Mouse (Mus musculus) liver, embryonic 14.5 days (tissue): ENCODE data around the gene Bcl7c. TPM values are rescaled to one million over a fixed set of nuclear protein-coding genes. Genes with fewer than 3 reads are reported as not detected.

Experiments
- ATAC-seq: fragments of 200-750 bp; cut with Nextera tagmentation; 2 replicates; pipeline ENCODE4 v1.8.0; 2017; ENCODE audit warnings: moderate number of reproducible peaks, mild to moderate bottlenecking, moderate library complexity; ENCODE audit not compliant: insufficient read depth
- DNase-seq, 3 experiments: peaks; one replicate each; pipeline ENCODE4 v3.0.0-alpha.2; 2012 to 2013; ENCODE audit warnings: low read depth in 3 of 3, low spot score in 3 of 3
- H3K27ac ChIP-seq: fragments of 300-500 bp; sonication (generic); 2 replicates; pipeline ENCODE4 v1.5.1; 2014; ENCODE audit warnings: moderate library complexity, mild to moderate bottlenecking, control low read depth, inconsistent platforms
- H3K27me3 ChIP-seq: fragments of 300-500 bp; sonication (generic); 2 replicates; pipeline ENCODE4 v1.6.1; 2014; ENCODE audit warnings: mild to moderate bottlenecking, low read length, moderate library complexity; ENCODE audit not compliant: control insufficient read depth, insufficient read depth
- H3K36me3 ChIP-seq: fragments of 300-500 bp; sonication (generic); replicated peaks from 2 replicates; pipeline ENCODE4 v1.6.1; 2014; ENCODE audit warnings: low read depth; ENCODE audit not compliant: control insufficient read depth, insufficient read depth
- H3K4me1 ChIP-seq, 2 experiments: fragments of 200-500 bp in 1 of 2; fragments of 300-500 bp in 1 of 2; sonication (generic) in 1 of 2; replicated peaks; 2 replicates each; pipeline ENCODE4 v1.6.1; 2012 to 2014; ENCODE audit warnings: antibody characterized with exemption in 1 of 2, inconsistent platforms in 1 of 2, low read length in 1 of 2; ENCODE audit not compliant: control insufficient read depth in 2 of 2, insufficient read depth in 2 of 2
- H3K4me2 ChIP-seq: fragments of 300-500 bp; sonication (generic); 2 replicates; pipeline ENCODE4 v1.6.1; 2014; ENCODE audit warnings: low read depth, mild to moderate bottlenecking, control low read depth, moderate library complexity
- H3K4me3 ChIP-seq, 2 experiments: fragments of 200-500 bp in 1 of 2; fragments of 300-500 bp in 1 of 2; sonication (generic) in 1 of 2; 2 replicates each; pipeline ENCODE4 v1.5.1; 2012 to 2014; ENCODE audit warnings: low read depth in 2 of 2, low read length in 2 of 2, mild to moderate bottlenecking in 2 of 2, control low read depth in 1 of 2, inconsistent platforms in 1 of 2, moderate library complexity in 1 of 2; ENCODE audit not compliant: insufficient read depth in 1 of 2
- H3K9ac ChIP-seq: fragments of 300-500 bp; sonication (generic); replicated peaks from 2 replicates; pipeline ENCODE4 v1.6.1; 2014; ENCODE audit warnings: mild to moderate bottlenecking, control low read depth, moderate library complexity
- H3K9me3 ChIP-seq: fragments of 300-500 bp; sonication (generic); 2 replicates; pipeline ENCODE4 v1.6.1; 2016; ENCODE audit warnings: low read length, mixed read lengths; ENCODE audit not compliant: control insufficient read depth
- CTCF ChIP-seq: IDR thresholded peaks from 2 replicates; pipeline ENCODE4 v1.5.1; 2016; ENCODE audit warnings: antibody characterized with exemption, low read depth, control low read depth
- EP300 ChIP-seq: IDR thresholded peaks from 2 replicates; pipeline ENCODE4 v1.6.1; 2016; ENCODE audit warnings: antibody characterized with exemption, low read depth
- WGBS: fragments of 180-500 bp; shearing (Covaris S2); extraction: QIAGEN DNeasy Blood & Tissue Kit; methylation state at CpG from one replicate; pipeline ENCODE4 v1.1.7; 2014; ENCODE audit not compliant: insufficient replicate concordance; 5-methylcytosine and 5-hydroxymethylcytosine counted together
- polyA plus RNA-seq, 2 experiments: library from polyadenylated mRNA; depleted of rRNA in 1 of 2; stranded (reverse) in 1 of 2; unstranded in 1 of 2; fragments of >200 nt; fragmentation: Nextera tagmentation in 1 of 2; extraction: Ambion mirVana in 1 of 2; gene quantifications; 2 replicates each; pipeline versions ENCODE4 v1.2.1 to v1.2.3; 2012 to 2014

The Bcl7c gene
- polyA plus RNA-seq, 2 experiments: 12.5 to 21.7 TPM

GRCm38 (mm10) chr7:127727898-127728297 is 19.2 kb upstream of the Bcl7c start:
- H3K4me2 ChIP-seq: no peak overlapping the region
- H3K4me1 ChIP-seq: no peaks in the 10 kb centered on the region
- H3K9me3 ChIP-seq: no peaks in the 10 kb centered on the region
- H3K9ac ChIP-seq: no peak overlapping the region
- DNase-seq (no peak), ATAC-seq (no peak)
- no peaks in the 10 kb centered on the region for H3K36me3 ChIP-seq
- H3K27me3 ChIP-seq: no peaks in the 10 kb centered on the region
- H3K27ac ChIP-seq: no peak overlapping the region
- 56% methylated on average over 7 of the region's 7 CpGs for WGBS
- TF ChIP-seq CTCF (peak; percentile 47; the same call in 1 of the 2 replicates), EP300 (no peak)
- H3K4me3 ChIP-seq: no peak overlapping the region

GRCm38 (mm10) chr7:127725924-127726323 is 17.2 kb upstream of the Bcl7c start:
- no peaks in the 10 kb centered on the region for H3K4me1 ChIP-seq
- WGBS: 53% methylated on average over 6 of the region's 6 CpGs
- DNase-seq (no peak), ATAC-seq (no peak)
- no peaks in the 10 kb centered on the region for H3K27me3 ChIP-seq
- no peak overlapping the region for H3K4me3 ChIP-seq
- H3K27ac ChIP-seq: no peak overlapping the region
- no peaks in the 10 kb centered on the region for H3K9me3 ChIP-seq
- no peak overlapping the region for H3K9ac ChIP-seq
- no peaks in the 10 kb centered on the region for H3K36me3 ChIP-seq
- no peak overlapping the region for H3K4me2 ChIP-seq
- TF ChIP-seq CTCF (no peak), EP300 (no peak)

GRCm38 (mm10) chr7:127725490-127725889 is 16.8 kb upstream of the Bcl7c start:
- H3K27ac ChIP-seq: no peak overlapping the region
- H3K36me3 ChIP-seq: no peaks in the 10 kb centered on the region
- no peaks in the 10 kb centered on the region for H3K4me1 ChIP-seq
- H3K27me3 ChIP-seq: no peaks in the 10 kb centered on the region
- no peak overlapping the region for H3K4me3 ChIP-seq
- ATAC-seq (no peak), DNase-seq (no peak)
- H3K9me3 ChIP-seq: no peaks in the 10 kb centered on the region
- TF ChIP-seq CTCF: no peak
- no peak for TF ChIP-seq EP300
- no peak overlapping the region for H3K4me2 ChIP-seq
- 50% methylated on average over 2 of the region's 2 CpGs for WGBS
- no peak overlapping the region for H3K9ac ChIP-seq

GRCm38 (mm10) chr7:127719258-127719657 is 10.5 kb upstream of the Bcl7c start:
- TF ChIP-seq CTCF (no peak), EP300 (no peak)
- ATAC-seq: no peak

GRCm38 (mm10) chr7:127718339-127718738 is 9.6 kb upstream of the Bcl7c start:
- Histone ChIP-seq H3K9ac (no peak overlapping the region), H3K27ac (no peak overlapping the region), H3K9me3 (no peaks in the 10 kb centered on the region), H3K27me3 (peaks cover 3% of the 10 kb centered on the region), H3K4me3 (no peak overlapping the region), H3K4me1 (no peaks in the 10 kb centered on the region), H3K36me3 (no peaks in the 10 kb centered on the region), H3K4me2 (no peak overlapping the region)
- no peak for ATAC-seq
- no peak for TF ChIP-seq EP300
- TF ChIP-seq CTCF: no peak
- DNase-seq: no peak
- 66% methylated on average over 6 of the region's 6 CpGs for WGBS

More at GRCm38 (mm10) chr7:127719258-127719657, 10.5 kb upstream of the Bcl7c start:
- Histone ChIP-seq H3K9me3 (no peaks in the 10 kb centered on the region), H3K36me3 (no peaks in the 10 kb centered on the region), H3K4me2 (no peak overlapping the region), H3K4me1 (no peaks in the 10 kb centered on the region), H3K27ac (no peak overlapping the region), H3K4me3 (no peak overlapping the region), H3K27me3 (peaks cover 3% of the 10 kb centered on the region), H3K9ac (no peak overlapping the region)
- DNase-seq: no peak
- WGBS: 57% methylated on average over 6 of the region's 6 CpGs
